Mouse (Mus musculus) olfactory bulb, adult 2 months (tissue): ENCODE results near the gene AI464131.

ENCODE experiments used
- CTCF ChIP-seq: fragments of 200-500 bp; IDR thresholded peaks from 2 replicates; pipeline ENCODE4 v1.5.1; 2012; ENCODE audit warnings: low read depth, mild to moderate bottlenecking, low read length, moderate library complexity; ENCODE audit not compliant: insufficient read depth
- POLR2A ChIP-seq: fragments of 200-500 bp; IDR thresholded peaks from 2 replicates; pipeline ENCODE4 v1.6.1; 2012; ENCODE audit warnings: mild to moderate bottlenecking, low read depth, low read length, moderate library complexity; ENCODE audit not compliant: insufficient read depth

DNA sequence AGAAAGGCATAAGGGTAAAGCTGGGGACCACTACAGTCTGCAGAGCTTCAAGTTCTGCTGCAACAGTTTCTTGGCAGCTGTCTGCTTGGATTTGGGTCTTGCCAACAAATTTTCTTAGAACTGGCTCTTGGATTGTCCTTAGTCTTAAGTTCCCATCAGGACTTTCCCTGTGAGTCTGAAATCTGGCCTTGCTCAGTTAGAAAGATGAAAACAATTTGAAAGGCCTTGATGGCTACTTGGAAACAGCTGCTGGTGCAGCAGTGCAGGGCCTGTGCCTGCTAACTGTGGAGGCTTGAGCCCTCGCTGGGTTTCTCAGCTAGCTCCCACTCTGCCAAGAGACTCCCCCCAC, 23.4 kb downstream of the AI464131 start:
- TF ChIP-seq CTCF (no peak), POLR2A (no peak)
